Mouse (Mus musculus) G1E (cell line): ENCODE results near the gene Scamp4. TPM values are rescaled to one million over a fixed set of nuclear protein-coding genes. Genes with fewer than 3 reads are reported as not detected.
A peak's percentile ranks its signal among the peaks of the same experiment; 100 is the strongest.

Experiments
- ATAC-seq: 2 replicates; pipeline ENCODE4 v1.8.0; 2016; ENCODE audit warnings: mild to moderate bottlenecking; ENCODE audit not compliant: insufficient number of reproducible peaks, poor library complexity, low FRiP score, severe bottlenecking; ENCODE audit errors: extremely low read depth
- DNase-seq: peaks from one replicate; pipeline ENCODE4 v3.0.0; 2012; ENCODE audit warnings: low spot score
- H3K27me3 ChIP-seq: 2 replicates; pipeline ENCODE4 v1.6.1; 2012; ENCODE audit warnings: mild to moderate bottlenecking, low read length, inconsistent platforms; ENCODE audit not compliant: insufficient read depth
- H3K36me3 ChIP-seq: replicated peaks from 2 replicates; pipeline ENCODE3; 2012; ENCODE audit warnings: mild to moderate bottlenecking, inconsistent platforms
- H3K4me1 ChIP-seq: 2 replicates; pipeline ENCODE4 v1.6.1; 2012; ENCODE audit warnings: low read depth, low read length, inconsistent platforms, mixed read lengths; ENCODE audit not compliant: insufficient read depth
- H3K4me3 ChIP-seq: 2 replicates; pipeline ENCODE4 v1.5.1; 2012; ENCODE audit warnings: low read depth, mild to moderate bottlenecking, inconsistent platforms, low read length, moderate library complexity, mixed read lengths
- H3K9me3 ChIP-seq: replicated peaks from 2 replicates; pipeline ENCODE4 v1.6.1; 2012; ENCODE audit warnings: inconsistent platforms
- CTCF ChIP-seq: IDR thresholded peaks from 2 replicates; pipeline ENCODE4 v1.5.1; 2012; ENCODE audit warnings: low read depth, low read length, inconsistent platforms, mixed read lengths
- GATA1 ChIP-seq: IDR thresholded peaks from 2 replicates; pipeline ENCODE4 v1.6.1; 2012; ENCODE audit warnings: borderline replicate concordance, low read length, inconsistent platforms, mixed read lengths
- GATA2 ChIP-seq: IDR thresholded peaks from 2 replicates; pipeline ENCODE4 v1.6.1; 2012; ENCODE audit warnings: low read depth, low read length, inconsistent platforms, borderline replicate concordance
- POLR2AphosphoS5 ChIP-seq: IDR thresholded peaks from 2 replicates; pipeline ENCODE4 v1.6.1; 2012; ENCODE audit warnings: low read depth, low read length, inconsistent platforms; ENCODE audit not compliant: insufficient replicate concordance
- TAL1 ChIP-seq: conservative IDR thresholded peaks from 2 replicates; pipeline ENCODE4 v1.6.1; 2012; ENCODE audit warnings: low read depth, low read length, inconsistent platforms, mixed read lengths
- polyA plus RNA-seq: library from polyadenylated mRNA; stranded (reverse); fragments of >175 nt; gene quantifications from 2 replicates; pipeline ENCODE4 v1.2.3, GENCODE M21; 2012
- total RNA-seq, 2 experiments: library from RNA; stranded (forward) in 1 of 2; stranded (reverse) in 1 of 2; fragments of 200-1000 nt in 1 of 2; fragments of >200 nt in 1 of 2; fragmentation: Nextera tagmentation in 1 of 2; gene quantifications; 2 replicates each; pipeline ENCODE4 v1.2.3; 2014 to 2017

Scamp4 gene
- total and polyA plus RNA-seq, 3 experiments = 12.9 to 87.0 (median 39.4) TPM

DNA sequence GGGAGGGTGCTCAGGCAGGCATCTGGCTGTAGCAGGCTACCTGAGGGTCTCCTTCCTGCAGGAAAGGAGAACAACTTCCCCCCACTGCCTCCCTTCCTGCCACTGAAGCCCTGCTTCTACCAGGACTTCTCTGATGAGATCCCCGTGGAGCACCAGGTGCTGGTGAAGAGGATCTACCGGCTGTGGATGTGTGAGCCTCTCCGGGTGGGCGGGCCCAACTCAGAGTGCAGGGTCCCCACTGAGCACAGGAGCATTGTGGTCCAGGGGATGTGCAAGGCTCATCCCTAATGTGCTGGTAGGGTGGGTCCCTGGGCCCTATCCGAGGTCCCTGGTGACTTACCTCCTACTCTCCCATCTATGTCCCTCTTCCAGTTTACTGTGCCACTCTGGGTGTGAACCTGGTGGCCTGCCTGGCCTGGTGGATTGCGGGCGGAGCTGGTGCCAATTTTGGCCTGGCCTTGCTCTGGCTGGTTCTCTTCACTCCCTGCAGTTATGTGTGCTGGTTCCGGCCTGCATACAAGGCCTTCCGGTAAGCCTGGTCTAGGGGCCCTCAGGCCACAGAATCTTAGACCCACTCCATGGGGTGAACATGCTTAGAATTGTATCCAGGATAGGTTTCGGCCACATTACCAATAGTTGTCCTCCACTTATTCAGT, 6.7 kb downstream of the Scamp4 start:
- ATAC-seq = no peak
- Histone ChIP-seq H3K4me3 (no peak overlapping the region), H3K4me1 (peaks cover 63% of the 10 kb centered on the region), H3K27me3 (no peaks in the 10 kb centered on the region), H3K9me3 (no peaks in the 10 kb centered on the region), H3K36me3 (peaks cover 97% of the 10 kb centered on the region)
- TF ChIP-seq CTCF (no peak), GATA2 (no peak), GATA1 (no peak), POLR2AphosphoS5 (no peak), TAL1 (no peak)
- no peak for DNase-seq

DNA sequence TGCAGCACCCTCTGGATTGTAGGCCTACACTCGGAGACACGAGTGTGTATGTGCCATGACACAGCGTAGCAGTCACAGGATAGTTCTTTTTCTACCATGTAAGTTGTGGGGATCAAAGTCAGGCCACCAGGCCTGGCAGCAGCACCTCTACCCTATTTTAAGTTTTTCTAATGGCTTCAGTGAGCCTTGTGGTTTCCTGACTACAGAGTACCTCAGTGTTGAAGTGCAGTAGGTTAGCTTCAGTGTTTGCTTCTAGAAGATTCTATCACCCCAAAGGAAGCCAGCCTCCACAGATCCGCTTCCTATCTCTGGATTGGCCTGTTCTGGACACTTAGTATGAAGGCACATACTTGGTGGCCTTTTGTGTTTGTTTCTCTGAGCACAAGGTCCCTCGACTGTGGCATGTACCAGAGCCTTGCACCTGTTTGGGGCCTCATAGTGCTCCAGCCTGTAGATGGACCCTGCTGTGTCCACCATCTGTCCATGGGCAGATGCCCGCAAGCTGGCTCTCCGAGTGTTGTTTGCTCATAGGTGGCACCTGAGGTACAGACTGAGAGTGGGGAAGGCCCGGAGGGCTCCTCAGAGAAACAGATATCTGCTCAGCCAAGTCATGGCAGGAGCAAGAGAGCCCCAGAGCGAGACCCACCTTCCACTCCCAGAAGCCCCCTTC, 7.6 kb downstream of the Scamp4 start:
- H3K36me3 ChIP-seq = peaks cover 97% of the 10 kb centered on the region
- peaks cover 56% of the 10 kb centered on the region for H3K4me1 ChIP-seq
- no peaks in the 10 kb centered on the region for H3K9me3 ChIP-seq
- ATAC-seq (no peak), DNase-seq (no peak)
- TF ChIP-seq TAL1 (no peak), GATA1 (no peak), CTCF (no peak), GATA2 (no peak), POLR2AphosphoS5 (no peak)
- H3K4me3 ChIP-seq = no peak overlapping the region
- no peaks in the 10 kb centered on the region for H3K27me3 ChIP-seq

DNA sequence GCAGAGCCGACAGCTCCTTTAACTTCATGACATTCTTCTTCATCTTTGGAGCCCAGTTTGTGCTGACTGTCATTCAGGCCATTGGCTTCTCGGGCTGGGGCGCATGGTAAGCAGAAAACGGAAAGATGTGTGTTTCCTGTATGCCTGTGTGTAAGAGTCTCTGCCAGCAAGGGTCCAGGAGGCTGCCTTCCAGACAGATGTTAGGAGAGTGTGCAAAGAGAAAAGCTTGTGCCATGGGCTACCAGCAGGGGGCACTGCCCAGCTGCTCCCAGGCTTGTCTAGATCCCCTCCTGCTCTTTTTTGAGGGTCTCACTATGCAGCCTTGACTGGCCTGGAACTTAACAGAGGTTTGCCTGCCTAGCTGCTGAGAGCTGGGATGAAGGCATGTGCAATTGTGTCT, 8.4 kb downstream of the Scamp4 start:
- TF ChIP-seq GATA1 (no peak), CTCF (peak; percentile 98)
- Histone ChIP-seq H3K9me3 (no peaks in the 10 kb centered on the region), H3K27me3 (no peaks in the 10 kb centered on the region), H3K4me1 (peaks cover 51% of the 10 kb centered on the region), H3K36me3 (peaks cover 99% of the 10 kb centered on the region), H3K4me3 (no peak overlapping the region)
- ATAC-seq (no peak), DNase-seq (peak; percentile 35)

DNA sequence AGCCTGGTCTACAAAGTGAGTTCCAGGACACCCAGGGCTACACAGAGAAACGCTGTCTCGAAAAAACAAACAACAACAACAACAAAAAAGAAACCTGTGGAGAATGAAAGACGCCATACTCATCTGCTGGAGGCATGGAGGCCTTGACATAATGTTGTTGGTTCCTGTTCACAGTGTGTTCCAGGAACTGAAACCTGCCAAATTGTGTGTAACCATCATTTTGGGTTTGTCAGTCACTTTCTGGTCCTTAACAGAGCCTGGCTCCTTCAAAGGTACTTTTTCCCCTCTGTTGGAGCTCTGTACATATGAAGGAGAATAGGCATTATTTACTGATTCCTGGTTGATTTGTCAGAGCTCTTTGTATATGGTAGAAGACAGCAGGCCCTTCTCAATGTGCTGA, 9.2 kb downstream of the Scamp4 start:
- TF ChIP-seq TAL1 = no peak
- TF ChIP-seq GATA2 = no peak
- no peak for TF ChIP-seq POLR2AphosphoS5
- no peak for TF ChIP-seq CTCF
- no peak for TF ChIP-seq GATA1
- Histone ChIP-seq H3K9me3 (no peaks in the 10 kb centered on the region), H3K27me3 (no peaks in the 10 kb centered on the region), H3K4me3 (no peak overlapping the region), H3K36me3 (peaks cover 98% of the 10 kb centered on the region), H3K4me1 (peaks cover 42% of the 10 kb centered on the region)
- DNase-seq (no peak), ATAC-seq (no peak)

DNA sequence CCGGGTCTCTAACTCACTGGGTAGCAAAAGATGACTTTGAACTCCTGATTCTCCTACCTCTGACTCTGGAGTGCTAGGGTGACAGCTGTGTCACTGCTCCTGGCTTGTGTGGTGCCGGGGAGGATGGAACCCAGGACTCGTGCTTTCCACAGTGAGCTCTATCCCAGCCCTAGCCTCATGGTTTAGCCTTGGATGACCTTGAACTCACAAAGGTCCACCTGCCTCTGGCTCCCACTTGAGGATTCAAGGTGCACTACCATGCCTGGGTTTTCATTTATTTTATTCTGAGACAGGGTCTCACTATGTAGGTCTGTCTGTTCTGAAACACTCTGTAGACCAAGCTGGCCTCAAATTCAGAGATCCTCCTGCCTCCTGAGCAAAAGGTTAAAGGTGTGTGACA, 11.1 kb downstream of the Scamp4 start:
- ATAC-seq (no peak), DNase-seq (no peak)
- Histone ChIP-seq H3K4me1 (peaks cover 24% of the 10 kb centered on the region), H3K36me3 (peaks cover 91% of the 10 kb centered on the region), H3K27me3 (no peaks in the 10 kb centered on the region), H3K4me3 (no peak overlapping the region), H3K9me3 (no peaks in the 10 kb centered on the region)
- TF ChIP-seq CTCF (no peak), POLR2AphosphoS5 (no peak)

DNA sequence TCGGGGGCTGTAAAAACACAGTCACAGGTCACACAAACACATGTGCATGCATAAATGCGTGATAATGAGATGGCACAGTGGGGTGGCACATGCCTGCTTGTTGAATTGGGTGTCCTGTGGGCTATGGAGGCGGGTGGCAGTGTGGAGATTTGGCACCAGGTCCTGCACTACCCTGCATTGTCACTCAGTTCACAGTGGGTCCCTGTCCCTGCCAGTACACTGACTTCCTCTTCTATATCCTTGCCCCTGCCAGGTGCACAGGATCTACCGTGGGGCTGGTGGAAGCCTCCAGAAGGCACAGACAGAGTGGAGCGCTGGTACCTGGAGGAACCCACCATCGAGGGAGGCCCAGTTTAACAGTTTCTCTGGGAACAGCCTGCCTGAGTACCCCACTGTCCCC, 11.7 kb downstream of the Scamp4 start:
- no peak for DNase-seq
- Histone ChIP-seq H3K4me1 (peaks cover 20% of the 10 kb centered on the region), H3K4me3 (no peak overlapping the region), H3K36me3 (peaks cover 86% of the 10 kb centered on the region), H3K27me3 (no peaks in the 10 kb centered on the region), H3K9me3 (no peaks in the 10 kb centered on the region)
- ATAC-seq = no peak
- TF ChIP-seq POLR2AphosphoS5 (no peak), TAL1 (no peak), GATA1 (no peak), GATA2 (no peak), CTCF (no peak)

DNA sequence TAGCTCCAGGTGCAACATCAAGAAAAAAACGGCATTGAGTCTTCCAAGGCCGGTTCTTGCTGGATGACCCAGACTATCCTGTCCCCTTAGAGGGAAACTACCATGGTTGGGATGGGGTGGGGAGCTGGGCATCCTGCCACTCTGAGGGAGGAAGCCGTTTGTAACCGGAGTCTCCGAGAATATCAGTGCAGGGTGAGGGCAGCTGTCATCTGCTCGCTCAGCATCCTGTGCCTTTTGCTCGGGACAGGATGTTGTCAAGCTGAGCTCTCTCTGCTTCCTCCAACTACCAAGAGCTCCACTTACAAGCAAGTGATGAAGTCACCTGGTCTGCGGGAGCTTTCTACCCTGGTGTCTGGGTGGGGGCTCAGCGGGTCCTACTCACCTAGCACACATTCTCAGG, 15.5 kb downstream of the Scamp4 start:
- no peak overlapping the region for H3K4me3 ChIP-seq
- peaks cover 60% of the 10 kb centered on the region for H3K36me3 ChIP-seq
- DNase-seq (no peak), ATAC-seq (no peak)
- H3K27me3 ChIP-seq = no peaks in the 10 kb centered on the region
- TF ChIP-seq TAL1 (no peak), GATA2 (no peak), GATA1 (no peak), POLR2AphosphoS5 (no peak), CTCF (no peak)
- H3K9me3 ChIP-seq = no peaks in the 10 kb centered on the region
- H3K4me1 ChIP-seq = peaks cover 26% of the 10 kb centered on the region
